Mouse (Mus musculus): ENCODE results near the gene Cdk5rap3. TPM values are rescaled to one million over a fixed set of nuclear protein-coding genes. Genes with fewer than 3 reads are reported as not detected.

The Cdk5rap3 gene
- polyA plus RNA-seq, 1 experiment from 2014 or later: 68.7 TPM

- no peak for ATAC-seq (ENCODE audit: insufficient number of reproducible peaks, insufficient read depth, low FRiP score, low read depth)
- Histone ChIP-seq H3K4me3 (ENCODE audit: low read depth, low read length) (no peak overlapping the region), H3K27ac (ENCODE audit: low read length) (no peak overlapping the region), H3K4me2 (replicated peaks; ENCODE audit: low read depth, low read length) (no peak overlapping the region), H3K9me3 (ENCODE audit: control insufficient read depth, low read depth, low read length) (no peaks in the 10 kb centered on the region), H3K9ac (replicated peaks; ENCODE audit: low read depth, low read length) (no peak overlapping the region), H3K27me3 (ENCODE audit: control insufficient read depth, insufficient read depth, low read length) (no peaks in the 10 kb centered on the region), H3K4me1 (ENCODE audit: control insufficient read depth, insufficient read depth, low read length) (peaks cover 9% of the 10 kb centered on the region; the same call in 1 of the 2 replicates), H3K36me3 (ENCODE audit: control insufficient read depth, insufficient read depth, low read length) (no peaks in the 10 kb centered on the region)
- whole genome bisulfite sequencing: 79% methylated on average over 4 of the region's 4 CpGs
These were observed 20.4 kb downstream of the Cdk5rap3 start for GRCm38 (mm10) chr11:96895886-96896285.

- Histone ChIP-seq H3K4me2 (replicated peaks; ENCODE audit: low read depth, low read length) (no peak overlapping the region), H3K36me3 (ENCODE audit: control insufficient read depth, insufficient read depth, low read length) (no peaks in the 10 kb centered on the region), H3K27ac (ENCODE audit: low read length) (no peak overlapping the region), H3K4me3 (ENCODE audit: low read depth, low read length) (no peak overlapping the region), H3K9me3 (ENCODE audit: control insufficient read depth, low read depth, low read length) (no peaks in the 10 kb centered on the region), H3K27me3 (ENCODE audit: control insufficient read depth, insufficient read depth, low read length) (no peaks in the 10 kb centered on the region), H3K9ac (replicated peaks; ENCODE audit: low read depth, low read length) (no peak overlapping the region), H3K4me1 (ENCODE audit: control insufficient read depth, insufficient read depth, low read length) (no peaks in the 10 kb centered on the region)
- no peak for ATAC-seq (ENCODE audit: insufficient number of reproducible peaks, insufficient read depth, low FRiP score, low read depth)
- WGBS: 64% methylated on average over 11 of the region's 11 CpGs
These were observed 23.0 kb downstream of the Cdk5rap3 start for GRCm38 (mm10) chr11:96893203-96893842.

- ATAC-seq (ENCODE audit: insufficient number of reproducible peaks, insufficient read depth, low FRiP score, low read depth): no peak
- 21% methylated on average over 14 of the region's 14 CpGs for WGBS
These were observed 24.3 kb downstream of the Cdk5rap3 start for GRCm38 (mm10) chr11:96891784-96892527.

GRCm38 (mm10) chr11:96886942-96887546 lies 29.3 kb downstream of the Cdk5rap3 start:
- no peaks in the 10 kb centered on the region for H3K36me3 ChIP-seq (ENCODE audit: control insufficient read depth, insufficient read depth, low read length)
- 0 out of 2 replicates have a peak, but pooled peaks cover 11% of the 10 kb centered on the region for H3K4me1 ChIP-seq (ENCODE audit: control insufficient read depth, insufficient read depth, low read length)
- no peaks in the 10 kb centered on the region for H3K9me3 ChIP-seq (ENCODE audit: control insufficient read depth, low read depth, low read length)
- ATAC-seq (ENCODE audit: insufficient number of reproducible peaks, insufficient read depth, low FRiP score, low read depth): no peak
- no peak overlapping the region for H3K4me2 ChIP-seq (replicated peaks; ENCODE audit: low read depth, low read length)
- no peaks in the 10 kb centered on the region for H3K27me3 ChIP-seq (ENCODE audit: control insufficient read depth, insufficient read depth, low read length)
- no peak overlapping the region for H3K27ac ChIP-seq (ENCODE audit: low read length)
- H3K4me3 ChIP-seq (ENCODE audit: low read depth, low read length): no peak overlapping the region
- no peak overlapping the region for H3K9ac ChIP-seq (replicated peaks; ENCODE audit: low read depth, low read length)
- 79% methylated on average over 8 of the region's 8 CpGs for WGBS

More at GRCm38 (mm10) chr11:96891784-96892527, 24.3 kb downstream of the Cdk5rap3 start:
- 0 out of 2 replicates have a peak, but pooled peaks cover 2% of the 10 kb centered on the region for H3K4me1 ChIP-seq (ENCODE audit: control insufficient read depth, insufficient read depth, low read length)
- H3K9me3 ChIP-seq (ENCODE audit: control insufficient read depth, low read depth, low read length): no peaks in the 10 kb centered on the region
- no peak overlapping the region for H3K9ac ChIP-seq (replicated peaks; ENCODE audit: low read depth, low read length)
- no peak overlapping the region for H3K4me2 ChIP-seq (replicated peaks; ENCODE audit: low read depth, low read length)
- H3K4me3 ChIP-seq (ENCODE audit: low read depth, low read length): no peak overlapping the region
- no peaks in the 10 kb centered on the region for H3K36me3 ChIP-seq (ENCODE audit: control insufficient read depth, insufficient read depth, low read length)
- H3K27me3 ChIP-seq (ENCODE audit: control insufficient read depth, insufficient read depth, low read length): no peaks in the 10 kb centered on the region
- H3K27ac ChIP-seq (ENCODE audit: low read length): no peak overlapping the region

- H3K4me3 ChIP-seq (ENCODE audit: low read depth, low read length): no peak overlapping the region
- H3K9ac ChIP-seq (replicated peaks; ENCODE audit: low read depth, low read length): no peak overlapping the region
- no peaks in the 10 kb centered on the region for H3K9me3 ChIP-seq (ENCODE audit: control insufficient read depth, low read depth, low read length)
- H3K27me3 ChIP-seq (ENCODE audit: control insufficient read depth, insufficient read depth, low read length): no peaks in the 10 kb centered on the region
- 0 out of 2 replicates have a peak, but pooled peaks cover 11% of the 10 kb centered on the region for H3K4me1 ChIP-seq (ENCODE audit: control insufficient read depth, insufficient read depth, low read length)
- peak overlapping the region; percentile 4; the same call in 1 of the 2 replicates for H3K27ac ChIP-seq (ENCODE audit: low read length)
- 51% methylated on average over 5 of the region's 5 CpGs for WGBS
- no peaks in the 10 kb centered on the region for H3K36me3 ChIP-seq (ENCODE audit: control insufficient read depth, insufficient read depth, low read length)
- H3K4me2 ChIP-seq (replicated peaks; ENCODE audit: low read depth, low read length): no peak overlapping the region
- ATAC-seq (ENCODE audit: insufficient number of reproducible peaks, insufficient read depth, low FRiP score, low read depth): no peak
These were observed 30.4 kb downstream of the Cdk5rap3 start for GRCm38 (mm10) chr11:96885901-96886340.

- Histone ChIP-seq H3K9me3 (ENCODE audit: control insufficient read depth, low read depth, low read length) (no peaks in the 10 kb centered on the region), H3K36me3 (ENCODE audit: control insufficient read depth, insufficient read depth, low read length) (no peaks in the 10 kb centered on the region), H3K27ac (ENCODE audit: low read length) (no peak overlapping the region), H3K4me2 (replicated peaks; ENCODE audit: low read depth, low read length) (no peak overlapping the region), H3K4me1 (ENCODE audit: control insufficient read depth, insufficient read depth, low read length) (peaks cover 13% of the 10 kb centered on the region), H3K4me3 (ENCODE audit: low read depth, low read length) (no peak overlapping the region), H3K9ac (replicated peaks; ENCODE audit: low read depth, low read length) (no peak overlapping the region), H3K27me3 (ENCODE audit: control insufficient read depth, insufficient read depth, low read length) (no peaks in the 10 kb centered on the region)
- WGBS: 75% methylated on average over 9 of the region's 9 CpGs
- ATAC-seq (ENCODE audit: insufficient number of reproducible peaks, insufficient read depth, low FRiP score, low read depth): no peak
These were observed 36.0 kb downstream of the Cdk5rap3 start for GRCm38 (mm10) chr11:96880296-96880695.

- ATAC-seq (ENCODE audit: insufficient number of reproducible peaks, insufficient read depth, low FRiP score, low read depth): no peak
- 36% methylated on average over 7 of the region's 7 CpGs for WGBS
These were observed 36.9 kb downstream of the Cdk5rap3 start for GRCm38 (mm10) chr11:96879359-96879758.

GRCm38 (mm10) chr11:96878715-96879114 lies 37.6 kb downstream of the Cdk5rap3 start:
- H3K9me3 ChIP-seq (ENCODE audit: control insufficient read depth, low read depth, low read length): no peaks in the 10 kb centered on the region
- no peak overlapping the region for H3K27ac ChIP-seq (ENCODE audit: low read length)
- no peak overlapping the region for H3K9ac ChIP-seq (replicated peaks; ENCODE audit: low read depth, low read length)
- 29% methylated on average over 3 of the region's 3 CpGs for WGBS
- no peaks in the 10 kb centered on the region for H3K36me3 ChIP-seq (ENCODE audit: control insufficient read depth, insufficient read depth, low read length)
- no peak overlapping the region for H3K4me3 ChIP-seq (ENCODE audit: low read depth, low read length)
- H3K4me2 ChIP-seq (replicated peaks; ENCODE audit: low read depth, low read length): no peak overlapping the region
- H3K27me3 ChIP-seq (ENCODE audit: control insufficient read depth, insufficient read depth, low read length): no peaks in the 10 kb centered on the region
- peaks cover 21% of the 10 kb centered on the region for H3K4me1 ChIP-seq (ENCODE audit: control insufficient read depth, insufficient read depth, low read length)
- no peak for ATAC-seq (ENCODE audit: insufficient number of reproducible peaks, insufficient read depth, low FRiP score, low read depth)

More at GRCm38 (mm10) chr11:96879359-96879758, 36.9 kb downstream of the Cdk5rap3 start:
- Histone ChIP-seq H3K4me3 (ENCODE audit: low read depth, low read length) (no peak overlapping the region), H3K4me2 (replicated peaks; ENCODE audit: low read depth, low read length) (no peak overlapping the region), H3K9ac (replicated peaks; ENCODE audit: low read depth, low read length) (no peak overlapping the region), H3K4me1 (ENCODE audit: control insufficient read depth, insufficient read depth, low read length) (peaks cover 18% of the 10 kb centered on the region), H3K9me3 (ENCODE audit: control insufficient read depth, low read depth, low read length) (no peaks in the 10 kb centered on the region), H3K27me3 (ENCODE audit: control insufficient read depth, insufficient read depth, low read length) (no peaks in the 10 kb centered on the region), H3K36me3 (ENCODE audit: control insufficient read depth, insufficient read depth, low read length) (no peaks in the 10 kb centered on the region), H3K27ac (ENCODE audit: low read length) (no peak overlapping the region)

All from stomach, embryonic 14.5 days (tissue).